Mouse (Mus musculus) CH12.LX (cell line): ENCODE measurements around the gene Hid1.

Experiments
- CTCF ChIP-seq, 2 experiments: IDR thresholded peaks in 1 of 2; conservative IDR thresholded peaks in 1 of 2; 2 replicates each; pipeline ENCODE4 v1.5.1; 2011 to 2012; ENCODE audit warnings: low read depth in 2 of 2, low read length in 2 of 2, improper control_type of control experiment in 1 of 2, inconsistent platforms in 1 of 2, mild to moderate bottlenecking in 1 of 2, moderate library complexity in 1 of 2
- GABPA ChIP-seq: IDR thresholded peaks from 2 replicates; pipeline ENCODE4 v1.6.1; 2012; ENCODE audit warnings: low read depth, low read length, improper control_type of control experiment, inconsistent platforms; ENCODE audit not compliant: insufficient replicate concordance
- POLR2A ChIP-seq: IDR thresholded peaks from 2 replicates; pipeline ENCODE4 v1.6.1; 2011; ENCODE audit warnings: low read depth, mild to moderate bottlenecking, improper control_type of control experiment, low read length

DNA sequence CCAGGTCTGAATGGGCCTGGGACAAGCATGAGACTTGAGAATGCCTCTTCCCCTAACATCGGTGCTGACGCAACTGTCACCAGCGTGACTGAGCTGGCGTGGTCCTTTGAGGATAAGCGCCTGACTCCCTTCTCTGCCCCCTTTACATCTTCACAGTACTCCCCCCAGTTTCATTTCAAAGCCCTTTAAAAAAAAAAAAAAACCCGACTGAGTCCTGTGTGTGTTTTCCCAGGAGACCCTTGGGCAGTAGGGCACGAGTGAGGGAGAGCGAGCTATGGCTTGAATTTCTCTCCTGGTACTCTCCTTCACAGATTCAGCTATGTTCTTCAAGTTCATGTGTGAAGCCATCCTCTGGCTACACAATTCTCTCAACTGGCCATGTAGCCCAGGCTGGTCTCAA lies 69.4 kb downstream of the Hid1 start:
- TF ChIP-seq POLR2A: no peak
- no peak for TF ChIP-seq CTCF (conservative IDR thresholded peaks at IDR 0.05 in 1 of 2, IDR thresholded peaks at IDR 0.05 in 1 of 2; ENCODE audit: low read depth in 2 of 2, low read length in 2 of 2)
- no peak for TF ChIP-seq GABPA
